Mouse (Mus musculus): Measurements from ENCODE around the gene Ssna1. TPM values are rescaled to one million over a fixed set of nuclear protein-coding genes. Genes with fewer than 3 reads are reported as not detected.

The Ssna1 gene
- polyA plus RNA-seq, 1 experiment from 2014 or later: 218 TPM

- Histone ChIP-seq H3K27ac (no peak overlapping the region), H3K4me2 (replicated peaks) (no peak overlapping the region), H3K27me3 (peaks cover 70% of the 10 kb centered on the region), H3K9me3 (no peaks in the 10 kb centered on the region), H3K4me1 (peaks cover 13% of the 10 kb centered on the region), H3K36me3 (peaks cover 24% of the 10 kb centered on the region), H3K4me3 (no peak overlapping the region), H3K9ac (no peak overlapping the region)
- ATAC-seq (ENCODE audit: insufficient number of reproducible peaks, insufficient read depth, low FRiP score, low TSS enrichment): no peak
- WGBS: 83% methylated on average over 7 of the region's 7 CpGs
Measured at GRCm38 (mm10) chr2:25288734-25289345, 16.6 kb upstream of the Ssna1 start.

- Histone ChIP-seq H3K4me1 (peaks cover 13% of the 10 kb centered on the region), H3K4me3 (no peak within 1 kb of the TSS), H3K36me3 (peaks cover 31% of the 10 kb centered on the region), H3K27me3 (peaks cover 62% of the 10 kb centered on the region), H3K9ac (no peak within 1 kb of the TSS), H3K4me2 (replicated peaks) (no peak within 1 kb of the TSS), H3K27ac (no peak within 1 kb of the TSS), H3K9me3 (no peaks in the 10 kb centered on the region)
- no peak for ATAC-seq (ENCODE audit: insufficient number of reproducible peaks, insufficient read depth, low FRiP score, low TSS enrichment)
- 81% methylated on average over 6 of the region's 6 CpGs for WGBS
Measured at GRCm38 (mm10) chr2:25287927-25288649, 15.8 kb upstream of the Ssna1 start, which contains the start of gene Tmem210. TSS of gene Tmem210 (plus strand) at chr2:25288145.

GRCm38 (mm10) chr2:25286837-25287636 is 14.8 kb upstream of the Ssna1 start:
- Histone ChIP-seq H3K4me1 (peaks cover 10% of the 10 kb centered on the region; the same call in 1 of the 2 replicates), H3K4me2 (replicated peaks) (no peak overlapping the region), H3K27ac (no peak overlapping the region), H3K9ac (no peak overlapping the region), H3K27me3 (peaks cover 51% of the 10 kb centered on the region), H3K36me3 (peaks cover 42% of the 10 kb centered on the region), H3K4me3 (no peak overlapping the region), H3K9me3 (no peaks in the 10 kb centered on the region)
- no peak for ATAC-seq (ENCODE audit: insufficient number of reproducible peaks, insufficient read depth, low FRiP score, low TSS enrichment)
- WGBS: 51% methylated on average over 7 of the region's 7 CpGs

- Histone ChIP-seq H3K27ac (peak overlapping the region; percentile 60; the same call in 1 of the 2 replicates), H3K9ac (no peak overlapping the region), H3K4me1 (peaks cover 10% of the 10 kb centered on the region; the same call in 1 of the 2 replicates), H3K4me2 (replicated peaks) (no peak overlapping the region), H3K9me3 (no peaks in the 10 kb centered on the region), H3K4me3 (no peak overlapping the region), H3K36me3 (peaks cover 46% of the 10 kb centered on the region), H3K27me3 (peaks cover 44% of the 10 kb centered on the region)
- 63% methylated on average over 1 of the region's 1 CpGs for WGBS
- no peak for ATAC-seq (ENCODE audit: insufficient number of reproducible peaks, insufficient read depth, low FRiP score, low TSS enrichment)
Measured at GRCm38 (mm10) chr2:25286314-25286713, 14.1 kb upstream of the Ssna1 start.

- Histone ChIP-seq H3K4me2 (replicated peaks) (no peak overlapping the region), H3K27ac (no peak overlapping the region), H3K27me3 (peaks cover 37% of the 10 kb centered on the region), H3K4me3 (no peak overlapping the region), H3K36me3 (peaks cover 53% of the 10 kb centered on the region), H3K4me1 (peaks cover 7% of the 10 kb centered on the region; the same call in 1 of the 2 replicates), H3K9ac (no peak overlapping the region), H3K9me3 (no peaks in the 10 kb centered on the region)
- 83% methylated on average over 2 of the region's 2 CpGs for WGBS
- ATAC-seq (ENCODE audit: insufficient number of reproducible peaks, insufficient read depth, low FRiP score, low TSS enrichment): no peak
Measured at GRCm38 (mm10) chr2:25285551-25285950, 13.3 kb upstream of the Ssna1 start.

GRCm38 (mm10) chr2:25278928-25279882 is 7.0 kb upstream of the Ssna1 start:
- no peaks in the 10 kb centered on the region for H3K4me1 ChIP-seq

GRCm38 (mm10) chr2:25273010-25273409 is 772 bp upstream of the Ssna1 start:
- peak overlapping the region; percentile 94 for H3K4me3 ChIP-seq
- ATAC-seq (ENCODE audit: insufficient number of reproducible peaks, insufficient read depth, low FRiP score, low TSS enrichment): no peak
- no peak overlapping the region for H3K27ac ChIP-seq
- peaks cover 66% of the 10 kb centered on the region for H3K36me3 ChIP-seq
- H3K4me1 ChIP-seq: peaks cover 21% of the 10 kb centered on the region
- H3K9me3 ChIP-seq: no peaks in the 10 kb centered on the region
- H3K27me3 ChIP-seq: no peaks in the 10 kb centered on the region
- H3K9ac ChIP-seq: peak overlapping the region; percentile 86
- peak overlapping the region; percentile 97 for H3K4me2 ChIP-seq (replicated peaks)
- WGBS: 36% methylated on average over 16 of the region's 16 CpGs

More at GRCm38 (mm10) chr2:25278928-25279882, 7.0 kb upstream of the Ssna1 start:
- Histone ChIP-seq H3K9ac (no peak overlapping the region), H3K4me2 (replicated peaks) (no peak overlapping the region), H3K27ac (no peak overlapping the region), H3K4me3 (no peak overlapping the region), H3K9me3 (no peaks in the 10 kb centered on the region), H3K27me3 (no peaks in the 10 kb centered on the region), H3K36me3 (peaks cover 93% of the 10 kb centered on the region)
- 65% methylated on average over 13 of the region's 13 CpGs for whole genome bisulfite sequencing
- no peak for ATAC-seq (ENCODE audit: insufficient number of reproducible peaks, insufficient read depth, low FRiP score, low TSS enrichment)

GRCm38 (mm10) chr2:25272515-25272914 is 277 bp upstream of the Ssna1 start:
- WGBS: under 1% methylated on average over 29 of the region's 29 CpGs
- no peaks in the 10 kb centered on the region for H3K27me3 ChIP-seq
- peaks cover 21% of the 10 kb centered on the region for H3K4me1 ChIP-seq
- peak overlapping the region; percentile 86 for H3K9ac ChIP-seq
- H3K9me3 ChIP-seq: no peaks in the 10 kb centered on the region
- ATAC-seq (ENCODE audit: insufficient number of reproducible peaks, insufficient read depth, low FRiP score, low TSS enrichment): peak; percentile 36; the same call in 1 of the 2 replicates
- peaks cover 61% of the 10 kb centered on the region for H3K36me3 ChIP-seq
- peak overlapping the region; percentile 94 for H3K4me3 ChIP-seq
- 0 out of 2 replicates have a peak overlapping the region, but pooled peaks have one; percentile 82 for H3K27ac ChIP-seq
- peak overlapping the region; percentile 97 for H3K4me2 ChIP-seq (replicated peaks)

GRCm38 (mm10) chr2:25267746-25268309 is 4.4 kb downstream of the Ssna1 start:
- no peak for ATAC-seq (ENCODE audit: insufficient number of reproducible peaks, insufficient read depth, low FRiP score, low TSS enrichment)
- Histone ChIP-seq H3K27me3 (peaks cover 23% of the 10 kb centered on the region), H3K4me3 (no peak overlapping the region), H3K27ac (no peak overlapping the region), H3K9ac (no peak overlapping the region), H3K4me2 (replicated peaks) (no peak overlapping the region), H3K4me1 (peaks cover 46% of the 10 kb centered on the region), H3K36me3 (peaks cover 32% of the 10 kb centered on the region), H3K9me3 (no peaks in the 10 kb centered on the region)
- 70% methylated on average over 4 of the region's 4 CpGs for WGBS

GRCm38 (mm10) chr2:25267241-25267640 is 5.0 kb downstream of the Ssna1 start:
- no peak for ATAC-seq (ENCODE audit: insufficient number of reproducible peaks, insufficient read depth, low FRiP score, low TSS enrichment)
- no peak overlapping the region for H3K9ac ChIP-seq
- H3K4me3 ChIP-seq: no peak overlapping the region
- no peak overlapping the region for H3K4me2 ChIP-seq (replicated peaks)
- peaks cover 32% of the 10 kb centered on the region for H3K36me3 ChIP-seq
- H3K9me3 ChIP-seq: no peaks in the 10 kb centered on the region
- no peak overlapping the region for H3K27ac ChIP-seq
- H3K27me3 ChIP-seq: peaks cover 23% of the 10 kb centered on the region
- H3K4me1 ChIP-seq: peaks cover 46% of the 10 kb centered on the region

All from embryonic facial prominence, embryonic 12.5 days (tissue).